Mouse (Mus musculus): ENCODE results near the gene Nr6a1. TPM values are rescaled to one million over a fixed set of nuclear protein-coding genes. Genes with fewer than 3 reads are reported as not detected.

The Nr6a1 gene
- polyA plus RNA-seq, 1 experiment from 2014 or later = 1.2 TPM

- WGBS = 71% methylated on average over 2 of the region's 2 CpGs
- peaks cover 3% of the 10 kb centered on the region; the same call in 1 of the 2 replicates for H3K9me3 ChIP-seq (replicated peaks)
- H3K36me3 ChIP-seq = peaks cover 6% of the 10 kb centered on the region; the same call in 1 of the 2 replicates
- peaks cover 7% of the 10 kb centered on the region for H3K4me1 ChIP-seq (replicated peaks)
- ATAC-seq (ENCODE audit: insufficient number of reproducible peaks, low FRiP score) = no peak
- H3K9ac ChIP-seq = no peak overlapping the region
- H3K27ac ChIP-seq (ENCODE audit: poor library complexity, severe bottlenecking) = no peak overlapping the region
- no peak overlapping the region for H3K4me3 ChIP-seq
- H3K27me3 ChIP-seq (replicated peaks) = no peaks in the 10 kb centered on the region
- H3K4me2 ChIP-seq = no peak overlapping the region
These were observed 28.6 kb upstream of the Nr6a1 start for GRCm38 (mm10) chr2:38956062-38956461.

GRCm38 (mm10) chr2:38953152-38953883 is 25.8 kb upstream of the Nr6a1 start:
- Histone ChIP-seq H3K27me3 (replicated peaks) (no peaks in the 10 kb centered on the region), H3K9ac (no peak overlapping the region), H3K9me3 (replicated peaks) (peaks cover 3% of the 10 kb centered on the region; the same call in 1 of the 2 replicates), H3K27ac (ENCODE audit: poor library complexity, severe bottlenecking) (no peak overlapping the region), H3K4me1 (replicated peaks) (peaks cover 23% of the 10 kb centered on the region), H3K36me3 (no peaks in the 10 kb centered on the region), H3K4me3 (no peak overlapping the region), H3K4me2 (no peak overlapping the region)
- 68% methylated on average over 5 of the region's 5 CpGs for WGBS
- no peak for ATAC-seq (ENCODE audit: insufficient number of reproducible peaks, low FRiP score)

DNA sequence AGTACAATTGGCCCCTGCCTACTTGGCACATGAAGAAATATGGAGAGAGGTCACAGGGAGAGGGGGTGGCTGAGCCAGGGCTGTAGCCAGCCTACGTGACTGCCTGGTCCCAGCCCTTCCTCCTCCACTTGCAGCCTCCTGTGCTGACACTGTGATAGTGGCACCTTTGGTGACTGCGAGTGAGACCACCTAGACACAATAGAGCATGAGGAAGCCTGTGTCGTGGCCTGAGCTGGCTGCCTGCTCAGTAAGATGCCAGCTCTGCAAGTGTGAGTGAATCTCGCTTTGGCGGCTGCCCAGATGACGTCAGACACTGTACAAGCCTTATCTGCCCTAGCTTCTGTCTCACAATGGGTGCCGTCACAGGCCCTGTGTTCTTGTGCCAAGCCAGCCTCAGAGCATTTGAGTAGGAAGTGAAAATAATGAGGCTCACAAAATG is 22.8 kb upstream of the Nr6a1 start:
- peaks cover 27% of the 10 kb centered on the region for H3K4me1 ChIP-seq (replicated peaks)
- no peaks in the 10 kb centered on the region for H3K36me3 ChIP-seq
- no peak overlapping the region for H3K4me3 ChIP-seq
- WGBS = 26% methylated on average over 7 of the region's 7 CpGs
- H3K27me3 ChIP-seq (replicated peaks) = no peaks in the 10 kb centered on the region
- peak overlapping the region; percentile 65 for H3K27ac ChIP-seq (ENCODE audit: poor library complexity, severe bottlenecking)
- peak overlapping the region; percentile 13 for H3K4me2 ChIP-seq
- H3K9ac ChIP-seq = no peak overlapping the region
- ATAC-seq (ENCODE audit: insufficient number of reproducible peaks, low FRiP score) = peak; percentile 86
- H3K9me3 ChIP-seq (replicated peaks) = no peaks in the 10 kb centered on the region

DNA sequence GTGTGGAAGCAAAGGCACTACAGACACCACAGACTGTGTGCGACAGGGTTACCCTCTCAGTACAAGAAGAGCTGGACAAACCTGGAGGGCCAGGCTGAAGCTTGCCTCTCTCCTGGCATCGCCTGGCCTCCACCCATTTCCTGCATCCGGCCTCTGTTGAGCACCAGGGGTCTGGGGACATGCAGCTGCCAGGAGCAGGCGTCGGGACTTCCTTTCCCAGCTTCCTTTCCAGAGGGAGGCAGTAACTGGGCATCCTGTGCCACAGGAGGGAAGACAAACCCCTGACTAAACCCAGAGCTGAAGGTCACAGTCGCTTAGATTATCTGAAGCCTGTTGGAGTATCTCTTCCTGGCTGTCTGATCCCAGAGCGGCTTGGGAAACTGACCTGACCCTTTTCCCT is 20.1 kb upstream of the Nr6a1 start:
- Histone ChIP-seq H3K27me3 (replicated peaks) (no peaks in the 10 kb centered on the region), H3K4me3 (no peak overlapping the region), H3K36me3 (no peaks in the 10 kb centered on the region), H3K9ac (no peak overlapping the region), H3K27ac (ENCODE audit: poor library complexity, severe bottlenecking) (0 out of 2 replicates have a peak overlapping the region, but pooled peaks have one; percentile 32), H3K9me3 (replicated peaks) (no peaks in the 10 kb centered on the region), H3K4me2 (no peak overlapping the region), H3K4me1 (replicated peaks) (peaks cover 27% of the 10 kb centered on the region)
- peak; percentile 38 for ATAC-seq (ENCODE audit: insufficient number of reproducible peaks, low FRiP score)
- 47% methylated on average over 7 of the region's 7 CpGs for WGBS

DNA sequence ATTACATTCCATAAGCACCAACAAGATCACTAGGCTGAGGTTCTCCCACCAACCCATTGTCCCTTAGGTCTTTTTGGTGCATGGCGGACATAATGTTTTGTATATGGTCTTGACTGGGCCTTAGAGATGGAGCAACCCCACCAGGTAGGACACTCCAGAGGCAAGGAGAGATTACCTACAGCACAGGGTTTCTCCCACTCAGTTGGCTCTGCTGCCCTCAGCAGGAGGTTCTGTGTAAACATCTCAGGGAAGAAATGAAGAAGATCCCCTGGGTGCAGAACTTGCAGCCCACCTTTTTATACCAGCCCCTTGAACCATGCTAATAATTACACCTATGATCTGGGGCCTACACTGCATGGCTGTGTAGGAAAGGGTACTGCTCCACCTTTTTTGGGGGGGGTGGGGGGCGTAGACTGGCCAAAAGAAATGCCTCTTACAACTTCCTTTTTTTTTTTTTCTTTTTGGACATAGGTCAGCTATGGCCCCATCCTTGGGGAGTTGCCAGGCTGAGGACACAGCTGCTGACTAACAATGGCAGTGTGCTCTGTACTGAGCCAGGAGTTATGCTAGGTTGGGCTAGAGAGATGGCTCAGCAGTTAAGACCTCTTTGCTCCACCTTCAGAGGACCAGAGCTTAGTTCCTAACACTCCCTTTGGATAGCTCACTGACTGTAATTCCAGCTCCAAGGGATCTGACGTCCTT is 17.1 kb upstream of the Nr6a1 start:
- H3K4me1 ChIP-seq (replicated peaks) = 0 out of 2 replicates have a peak, but pooled peaks cover 6% of the 10 kb centered on the region
- 59% methylated on average over 3 of the region's 3 CpGs for WGBS
- no peaks in the 10 kb centered on the region for H3K9me3 ChIP-seq (replicated peaks)
- H3K27ac ChIP-seq (ENCODE audit: poor library complexity, severe bottlenecking) = no peak overlapping the region
- no peak overlapping the region for H3K4me2 ChIP-seq
- H3K36me3 ChIP-seq = no peaks in the 10 kb centered on the region
- H3K4me3 ChIP-seq = no peak overlapping the region
- no peak for ATAC-seq (ENCODE audit: insufficient number of reproducible peaks, low FRiP score)
- no peak overlapping the region for H3K9ac ChIP-seq
- H3K27me3 ChIP-seq (replicated peaks) = no peaks in the 10 kb centered on the region

DNA sequence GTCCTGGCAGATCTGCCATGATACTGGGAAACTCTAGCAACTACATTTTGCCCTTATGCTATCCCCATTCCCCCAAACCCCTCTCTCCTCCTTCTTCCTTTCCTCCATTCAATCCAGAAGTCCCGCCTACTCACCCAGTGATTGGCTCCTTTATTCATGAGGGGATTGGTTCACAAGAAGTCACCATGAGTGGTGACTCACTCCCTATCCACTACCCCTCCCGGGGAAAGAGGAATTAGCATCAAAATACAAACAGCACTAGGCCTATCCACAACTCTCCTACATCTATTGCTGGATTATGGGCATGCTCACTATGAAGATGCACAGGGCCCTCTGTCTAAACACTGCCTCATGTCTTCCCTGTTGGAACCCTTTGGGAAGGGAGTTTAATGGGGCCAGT is 16.5 kb upstream of the Nr6a1 start:
- H3K9ac ChIP-seq = no peak overlapping the region
- ATAC-seq (ENCODE audit: insufficient number of reproducible peaks, low FRiP score) = no peak
- 45% methylated on average over 2 of the region's 2 CpGs for WGBS

DNA sequence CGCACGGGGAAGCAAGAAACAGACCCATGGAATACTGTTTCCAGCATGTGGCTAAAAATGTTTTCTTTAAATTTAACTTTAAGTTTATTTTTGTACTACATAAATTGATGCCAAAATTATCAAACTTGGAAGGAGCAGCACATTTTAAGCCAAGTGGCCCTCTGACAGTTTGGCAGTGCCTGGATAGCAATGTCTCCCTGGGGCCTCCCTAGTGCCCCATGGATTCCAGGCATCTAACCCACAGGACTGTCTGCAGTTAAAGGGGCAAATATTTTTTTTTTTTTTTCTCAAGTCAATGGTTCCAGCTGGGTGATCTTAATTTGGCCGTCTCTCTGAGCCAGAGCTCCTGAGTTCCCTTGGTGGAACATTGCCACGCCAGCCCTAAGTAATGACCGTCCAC is 15.7 kb upstream of the Nr6a1 start:
- Histone ChIP-seq H3K36me3 (no peaks in the 10 kb centered on the region), H3K27ac (ENCODE audit: poor library complexity, severe bottlenecking) (no peak overlapping the region), H3K9ac (no peak overlapping the region), H3K9me3 (replicated peaks) (no peaks in the 10 kb centered on the region), H3K27me3 (replicated peaks) (no peaks in the 10 kb centered on the region), H3K4me3 (no peak overlapping the region), H3K4me2 (no peak overlapping the region), H3K4me1 (replicated peaks) (0 out of 2 replicates have a peak, but pooled peaks cover 5% of the 10 kb centered on the region)
- ATAC-seq (ENCODE audit: insufficient number of reproducible peaks, low FRiP score) = no peak
- 85% methylated on average over 5 of the region's 5 CpGs for WGBS

More for the DNA sequence above, 16.5 kb upstream of the Nr6a1 start:
- Histone ChIP-seq H3K9me3 (replicated peaks) (no peaks in the 10 kb centered on the region), H3K27ac (ENCODE audit: poor library complexity, severe bottlenecking) (no peak overlapping the region), H3K36me3 (no peaks in the 10 kb centered on the region), H3K4me3 (no peak overlapping the region), H3K27me3 (replicated peaks) (no peaks in the 10 kb centered on the region), H3K4me1 (replicated peaks) (0 out of 2 replicates have a peak, but pooled peaks cover 5% of the 10 kb centered on the region), H3K4me2 (no peak overlapping the region)

DNA sequence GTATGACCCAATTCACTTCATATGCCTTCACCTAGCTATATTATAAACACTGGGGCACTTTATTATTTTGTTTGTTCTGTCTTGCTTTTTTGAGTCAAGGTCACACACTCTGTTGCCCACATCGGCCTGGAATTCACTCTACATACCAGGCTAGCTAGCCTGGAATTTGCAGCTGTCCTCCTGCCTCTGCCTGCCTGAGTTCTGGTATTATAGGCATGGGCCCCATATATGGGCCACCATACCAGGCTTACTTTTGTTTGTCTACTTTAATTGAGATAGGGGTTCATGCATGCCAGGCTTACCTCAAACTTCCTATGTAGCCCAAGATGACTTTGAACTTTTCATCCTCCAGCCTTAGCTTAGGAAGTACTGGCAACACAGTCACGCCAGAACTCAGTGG is 14.4 kb upstream of the Nr6a1 start:
- Histone ChIP-seq H3K27ac (ENCODE audit: poor library complexity, severe bottlenecking) (no peak overlapping the region), H3K9me3 (replicated peaks) (no peaks in the 10 kb centered on the region), H3K36me3 (no peaks in the 10 kb centered on the region), H3K9ac (no peak overlapping the region), H3K27me3 (replicated peaks) (no peaks in the 10 kb centered on the region), H3K4me2 (no peak overlapping the region), H3K4me1 (replicated peaks) (no peaks in the 10 kb centered on the region), H3K4me3 (no peak overlapping the region)
- WGBS = 64% methylated on average over 2 of the region's 2 CpGs
- no peak for ATAC-seq (ENCODE audit: insufficient number of reproducible peaks, low FRiP score)

- no peaks in the 10 kb centered on the region for H3K27me3 ChIP-seq (replicated peaks)
- H3K9ac ChIP-seq = no peak overlapping the region
- H3K36me3 ChIP-seq = no peaks in the 10 kb centered on the region
- H3K9me3 ChIP-seq (replicated peaks) = no peaks in the 10 kb centered on the region
- no peak overlapping the region for H3K27ac ChIP-seq (ENCODE audit: poor library complexity, severe bottlenecking)
- ATAC-seq (ENCODE audit: insufficient number of reproducible peaks, low FRiP score) = no peak
- H3K4me1 ChIP-seq (replicated peaks) = no peaks in the 10 kb centered on the region
- no peak overlapping the region for H3K4me2 ChIP-seq
- H3K4me3 ChIP-seq = no peak overlapping the region
- WGBS = 73% methylated on average over 14 of the region's 14 CpGs
These were observed 13.9 kb upstream of the Nr6a1 start for GRCm38 (mm10) chr2:38941426-38941825.

- no peaks in the 10 kb centered on the region for H3K9me3 ChIP-seq (replicated peaks)
- no peak overlapping the region for H3K27ac ChIP-seq (ENCODE audit: poor library complexity, severe bottlenecking)
- H3K9ac ChIP-seq = no peak overlapping the region
- no peak overlapping the region for H3K4me3 ChIP-seq
- no peaks in the 10 kb centered on the region for H3K36me3 ChIP-seq
- no peak for ATAC-seq (ENCODE audit: insufficient number of reproducible peaks, low FRiP score)
- no peak overlapping the region for H3K4me2 ChIP-seq
- WGBS = 62% methylated on average over 2 of the region's 2 CpGs
- H3K4me1 ChIP-seq (replicated peaks) = peaks cover 16% of the 10 kb centered on the region
- no peaks in the 10 kb centered on the region for H3K27me3 ChIP-seq (replicated peaks)
These were observed 11.6 kb upstream of the Nr6a1 start for GRCm38 (mm10) chr2:38939047-38939446.

DNA sequence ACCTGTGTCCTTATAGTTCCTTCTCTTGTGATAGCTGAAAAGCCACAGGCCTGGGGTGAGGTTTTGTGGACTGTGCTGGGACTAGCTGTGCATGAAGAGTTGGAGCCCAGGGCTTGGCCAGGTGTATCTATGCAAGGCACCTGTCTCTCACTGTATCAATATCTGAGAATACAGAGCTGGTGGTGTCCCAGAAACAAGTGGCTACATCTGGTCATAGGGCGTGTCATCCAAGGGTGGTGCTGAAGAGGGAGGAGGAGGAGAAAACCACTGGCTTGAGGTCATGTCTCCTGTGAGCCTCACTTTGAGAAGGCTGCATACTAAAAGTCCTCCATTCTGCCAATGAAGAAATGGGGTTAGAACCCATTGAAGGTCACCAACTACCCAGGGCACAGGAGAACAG is 10.5 kb upstream of the Nr6a1 start:
- no peak for ATAC-seq (ENCODE audit: insufficient number of reproducible peaks, low FRiP score)
- Histone ChIP-seq H3K9ac (no peak overlapping the region), H3K27me3 (replicated peaks) (no peaks in the 10 kb centered on the region), H3K27ac (ENCODE audit: poor library complexity, severe bottlenecking) (no peak overlapping the region), H3K4me3 (no peak overlapping the region), H3K4me2 (no peak overlapping the region), H3K4me1 (replicated peaks) (peaks cover 21% of the 10 kb centered on the region), H3K36me3 (no peaks in the 10 kb centered on the region), H3K9me3 (replicated peaks) (no peaks in the 10 kb centered on the region)
- WGBS = 69% methylated on average over 1 of the region's 1 CpGs

Data from heart, embryonic 12.5 days (tissue).